Mouse (Mus musculus) forebrain, embryonic 11.5 days (tissue): ENCODE results near the gene Zfp653. TPM values are rescaled to one million over a fixed set of nuclear protein-coding genes. Genes with fewer than 3 reads are reported as not detected.

Source experiments
- ATAC-seq: fragments of 200-750 bp; cut with Nextera tagmentation; replicated peaks from 2 replicates; pipeline ENCODE4 v1.8.0; 2017; ENCODE audit warnings: moderate TSS enrichment; ENCODE audit not compliant: low FRiP score
- DNase-seq: peaks from one replicate; pipeline ENCODE4 v3.0.0-alpha.2; 2017; ENCODE audit warnings: low spot score
- H3K27ac ChIP-seq: fragments of 300-500 bp; sonication (generic); 2 replicates; pipeline ENCODE4 v1.5.1; 2014; ENCODE audit warnings: low read depth, low read length
- H3K27me3 ChIP-seq: fragments of 300-500 bp; sonication (generic); 2 replicates; pipeline ENCODE4 v1.6.1; 2014; ENCODE audit warnings: mild to moderate bottlenecking, low read length, mixed read lengths; ENCODE audit not compliant: control insufficient read depth, insufficient read depth
- H3K36me3 ChIP-seq: fragments of 300-500 bp; sonication (generic); 2 replicates; pipeline ENCODE4 v1.6.1; 2014; ENCODE audit warnings: mild to moderate bottlenecking, low read length, moderate library complexity, mixed read lengths; ENCODE audit not compliant: control insufficient read depth, insufficient read depth
- H3K4me1 ChIP-seq: fragments of 300-500 bp; sonication (generic); replicated peaks from 2 replicates; pipeline ENCODE4 v1.6.1; 2014; ENCODE audit warnings: low read length, mixed read lengths; ENCODE audit not compliant: control insufficient read depth, insufficient read depth
- H3K4me2 ChIP-seq: fragments of 300-500 bp; sonication (generic); 2 replicates; pipeline ENCODE4 v1.6.1; 2014; ENCODE audit warnings: low read depth, mild to moderate bottlenecking, low read length, moderate library complexity, mixed read lengths; ENCODE audit not compliant: severe bottlenecking
- H3K4me3 ChIP-seq: fragments of 300-500 bp; sonication (generic); 2 replicates; pipeline ENCODE4 v1.5.1; 2014; ENCODE audit warnings: low read depth, low read length
- H3K9ac ChIP-seq: fragments of 300-500 bp; sonication (generic); 2 replicates; pipeline ENCODE4 v1.6.1; 2014; ENCODE audit warnings: low read length
- H3K9me3 ChIP-seq: fragments of 300-500 bp; sonication (generic); 2 replicates; pipeline ENCODE4 v1.6.1; 2016; ENCODE audit warnings: low read length, mixed read lengths; ENCODE audit not compliant: control insufficient read depth
- WGBS: fragments of 180-500 bp; shearing (Covaris S2); extraction: QIAGEN DNeasy Blood & Tissue Kit; methylation state at CpG from one replicate; pipeline ENCODE4 v1.1.7; 2014; 5-methylcytosine and 5-hydroxymethylcytosine counted together
- polyA plus RNA-seq: library from polyadenylated mRNA; unstranded; fragments of >200 nt; fragmentation: Nextera tagmentation; extraction: Ambion mirVana; gene quantifications from 2 replicates; pipeline ENCODE4 v1.2.1, GENCODE M21; 2014

Zfp653 gene
- 10.9 and 11.8 TPM in 2 replicates for polyA plus RNA-seq

GRCm38 (mm10) chr9:22070791-22071573, at the start of gene Zfp653, which contains the start of gene Gm49318:
Gene Zfp653 (minus strand): TSS chr9:22071376.
Gene Gm49318 (minus strand): TSS chr9:22071259.
- H3K4me2 ChIP-seq = peak within 1 kb of the TSS; percentile 46
- ATAC-seq = peak; percentile 98
- H3K27ac ChIP-seq = peak within 1 kb of the TSS; percentile 93
- DNase-seq = peak; percentile 98
- H3K27me3 ChIP-seq = no peaks in the 10 kb centered on the region
- no peaks in the 10 kb centered on the region; the same call in 1 of the 2 replicates for H3K36me3 ChIP-seq
- H3K9me3 ChIP-seq = no peaks in the 10 kb centered on the region
- H3K4me3 ChIP-seq = peak within 1 kb of the TSS; percentile 84
- under 1% methylated on average over 76 of the region's 87 CpGs for WGBS
- H3K4me1 ChIP-seq = peaks cover 7% of the 10 kb centered on the region; the same call in 1 of the 2 replicates
- H3K9ac ChIP-seq = peak within 1 kb of the TSS; percentile 93

- Histone ChIP-seq H3K36me3 (no peaks in the 10 kb centered on the region), H3K27ac (no peak overlapping the region), H3K9ac (no peak overlapping the region), H3K27me3 (no peaks in the 10 kb centered on the region), H3K4me1 (peaks cover 5% of the 10 kb centered on the region), H3K4me2 (no peak overlapping the region), H3K9me3 (no peaks in the 10 kb centered on the region), H3K4me3 (no peak overlapping the region)
- 86% methylated on average over 4 of the region's 4 CpGs for WGBS
- DNase-seq (no peak), ATAC-seq (no peak)
Observed at GRCm38 (mm10) chr9:22119543-22119942, 48.4 kb upstream of the Zfp653 start.

GRCm38 (mm10) chr9:22117754-22118456, 46.7 kb upstream of the Zfp653 start:
- no peak overlapping the region; the same call in 1 of the 2 replicates for H3K9ac ChIP-seq
- peak overlapping the region; percentile 85 for H3K4me2 ChIP-seq
- ATAC-seq (no peak), DNase-seq (peak; percentile 67)
- 41% methylated on average over 10 of the region's 10 CpGs for WGBS
- H3K4me3 ChIP-seq = peak overlapping the region; percentile 92
- H3K27ac ChIP-seq = no peak overlapping the region
- H3K9me3 ChIP-seq = no peaks in the 10 kb centered on the region
- no peaks in the 10 kb centered on the region; the same call in 1 of the 2 replicates for H3K36me3 ChIP-seq
- peaks cover 5% of the 10 kb centered on the region for H3K4me1 ChIP-seq
- H3K27me3 ChIP-seq = no peaks in the 10 kb centered on the region

DNA sequence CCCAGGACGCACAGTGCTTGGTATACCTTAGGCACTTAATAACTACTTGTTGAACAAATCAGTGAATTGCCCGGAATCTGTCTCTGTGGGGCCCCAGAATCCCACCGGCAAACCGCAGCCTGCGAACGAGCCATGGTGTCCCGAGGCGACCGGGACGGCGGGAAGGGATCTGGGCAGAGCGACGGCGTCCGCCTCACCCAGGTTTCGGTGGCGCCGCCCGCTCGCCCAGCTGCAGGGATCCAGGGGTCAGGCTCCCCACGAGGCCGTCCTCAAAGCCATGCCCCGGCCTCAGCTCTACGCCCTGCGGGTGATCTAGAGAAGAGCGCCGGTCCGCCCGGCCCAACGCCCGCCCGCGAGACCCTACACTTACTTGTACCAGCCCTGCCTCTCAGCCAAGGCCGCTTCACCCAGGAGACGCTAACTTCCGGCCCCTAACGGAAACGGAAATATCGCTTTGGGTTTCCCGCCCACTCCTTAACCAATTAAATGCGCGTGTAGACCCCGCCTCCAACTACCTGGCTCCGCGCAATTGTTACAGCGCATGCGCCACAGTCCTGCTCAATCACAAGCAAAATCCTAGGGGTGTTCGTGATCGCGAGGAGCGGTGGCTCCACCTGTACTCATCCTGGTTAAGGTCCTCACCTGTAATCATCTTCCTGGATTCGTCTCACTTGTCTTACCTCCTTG, 45.7 kb upstream of the Zfp653 start, which contains the start of gene Elof1:
TSS of gene Elof1 (minus strand) at position 433 of the 687 bp plus-strand sequence.
- WGBS = under 1% methylated on average over 52 of the region's 52 CpGs
- Histone ChIP-seq H3K4me1 (peaks cover 5% of the 10 kb centered on the region), H3K27ac (no peak within 1 kb of the TSS; the same call in 1 of the 2 replicates), H3K36me3 (no peaks in the 10 kb centered on the region; the same call in 1 of the 2 replicates), H3K9ac (peak within 1 kb of the TSS; percentile 83), H3K4me3 (peak within 1 kb of the TSS; percentile 92), H3K4me2 (peak within 1 kb of the TSS; percentile 85), H3K27me3 (no peaks in the 10 kb centered on the region), H3K9me3 (no peaks in the 10 kb centered on the region)
- peak; percentile 95 for DNase-seq
- peak; percentile 94 for ATAC-seq

DNA sequence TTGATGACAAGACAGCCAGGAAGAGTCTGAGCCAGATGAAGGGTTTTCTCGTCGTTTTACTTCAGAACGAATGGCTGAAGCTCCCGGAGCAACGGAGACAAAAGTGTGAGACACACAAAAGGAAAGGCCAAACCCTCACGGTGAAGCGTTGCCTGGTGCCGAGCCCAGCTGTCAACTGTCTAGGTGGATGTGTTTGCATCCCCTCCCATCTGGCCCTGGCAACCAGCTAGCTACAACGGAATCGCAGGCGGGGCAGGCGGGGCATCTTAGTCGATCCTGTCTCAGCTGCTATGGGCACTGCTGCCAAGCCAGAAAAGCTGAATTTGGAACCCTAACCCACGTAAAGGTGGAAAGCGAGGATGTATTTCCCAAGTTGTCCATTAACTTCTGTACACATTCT, 44.9 kb upstream of the Zfp653 start:
- Histone ChIP-seq H3K4me2 (peak overlapping the region; percentile 85), H3K27ac (no peak overlapping the region), H3K4me1 (peaks cover 5% of the 10 kb centered on the region), H3K9ac (peak overlapping the region; percentile 83), H3K36me3 (no peaks in the 10 kb centered on the region; the same call in 1 of the 2 replicates), H3K4me3 (peak overlapping the region; percentile 92), H3K9me3 (no peaks in the 10 kb centered on the region), H3K27me3 (no peaks in the 10 kb centered on the region)
- ATAC-seq (no peak), DNase-seq (no peak)
- WGBS = 46% methylated on average over 15 of the region's 15 CpGs

GRCm38 (mm10) chr9:22115635-22116034, 44.5 kb upstream of the Zfp653 start:
- Histone ChIP-seq H3K4me1 (peaks cover 5% of the 10 kb centered on the region), H3K4me3 (no peak overlapping the region), H3K27ac (no peak overlapping the region), H3K9me3 (no peaks in the 10 kb centered on the region), H3K4me2 (peak overlapping the region; percentile 85; the same call in 1 of the 2 replicates), H3K9ac (peak overlapping the region; percentile 83; the same call in 1 of the 2 replicates), H3K36me3 (no peaks in the 10 kb centered on the region; the same call in 1 of the 2 replicates), H3K27me3 (no peaks in the 10 kb centered on the region)
- 91% methylated on average over 4 of the region's 4 CpGs for WGBS
- ATAC-seq (no peak), DNase-seq (no peak)

DNA sequence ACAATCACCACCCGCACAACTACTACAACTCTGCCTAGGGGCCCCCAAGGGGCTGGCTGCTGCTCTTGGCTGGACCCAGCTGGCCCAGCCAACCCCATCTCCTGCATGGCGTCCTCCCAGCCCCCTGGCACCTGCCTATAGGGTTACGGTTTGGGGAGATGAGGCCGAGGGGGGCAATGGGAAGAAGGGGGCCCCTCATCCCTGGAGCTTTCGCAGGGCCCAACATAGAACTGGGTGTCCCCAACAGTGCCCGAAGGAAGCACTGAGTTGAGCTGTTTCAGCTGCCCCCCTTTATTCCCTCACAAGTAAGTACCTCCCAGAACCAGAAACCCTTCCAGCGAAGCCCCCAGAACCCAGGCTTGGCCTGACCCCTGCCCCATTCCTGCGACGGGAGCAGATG, 37.0 kb upstream of the Zfp653 start:
- no peak for DNase-seq
- H3K36me3 ChIP-seq = no peaks in the 10 kb centered on the region; the same call in 1 of the 2 replicates
- H3K9ac ChIP-seq = no peak overlapping the region
- H3K27me3 ChIP-seq = no peaks in the 10 kb centered on the region
- no peaks in the 10 kb centered on the region for H3K4me1 ChIP-seq
- H3K4me2 ChIP-seq = no peak overlapping the region
- H3K27ac ChIP-seq = no peak overlapping the region
- ATAC-seq = no peak
- no peak overlapping the region for H3K4me3 ChIP-seq
- H3K9me3 ChIP-seq = no peaks in the 10 kb centered on the region
- 88% methylated on average over 9 of the region's 9 CpGs for WGBS

DNA sequence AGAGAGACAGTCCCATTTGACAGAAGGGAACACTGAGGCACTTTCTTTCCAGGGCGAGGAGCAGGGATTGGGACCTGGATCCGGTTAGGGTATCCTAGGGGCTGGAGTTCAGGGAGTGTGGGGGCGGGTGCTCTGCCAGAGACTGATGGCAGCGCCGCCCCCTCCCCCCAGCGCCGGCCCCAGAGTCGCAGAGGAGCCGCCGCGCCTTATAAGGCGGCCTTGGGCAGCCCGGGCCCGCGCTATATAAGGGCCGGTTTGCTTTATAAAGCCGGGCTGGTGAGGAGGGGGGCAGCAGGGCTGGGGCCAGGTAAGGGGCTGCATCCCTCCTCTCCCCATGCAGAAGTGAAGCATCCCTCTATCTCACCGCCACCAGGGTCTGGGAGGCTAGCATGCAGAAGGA, 28.7 kb upstream of the Zfp653 start:
- Histone ChIP-seq H3K4me1 (0 out of 2 replicates have a peak, but pooled peaks cover 2% of the 10 kb centered on the region), H3K27me3 (peaks cover 18% of the 10 kb centered on the region), H3K27ac (no peak overlapping the region), H3K4me2 (no peak overlapping the region), H3K36me3 (no peaks in the 10 kb centered on the region), H3K9ac (no peak overlapping the region), H3K4me3 (no peak overlapping the region), H3K9me3 (no peaks in the 10 kb centered on the region)
- 4% methylated on average over 18 of the region's 18 CpGs for WGBS
- DNase-seq (no peak), ATAC-seq (no peak)
